Mouse (Mus musculus) midbrain, embryonic 15.5 days (tissue): ENCODE results near the gene Tbk1. TPM values are rescaled to one million over a fixed set of nuclear protein-coding genes. Genes with fewer than 3 reads are reported as not detected.
A peak's percentile ranks its signal among the peaks of the same experiment; 100 is the strongest.

Source experiments
- ATAC-seq: fragments of 200-750 bp; cut with Nextera tagmentation; replicated peaks from 2 replicates; pipeline ENCODE4 v1.8.0; 2017; ENCODE audit warnings: moderate TSS enrichment
- H3K27ac ChIP-seq: fragments of 300-500 bp; sonication (generic); 2 replicates; pipeline ENCODE4 v1.5.1; 2015; ENCODE audit warnings: mild to moderate bottlenecking, inconsistent platforms
- H3K27me3 ChIP-seq: fragments of 300-500 bp; sonication (generic); replicated peaks from 2 replicates; pipeline ENCODE4 v1.6.1; 2015; ENCODE audit warnings: inconsistent platforms
- H3K36me3 ChIP-seq: fragments of 300-500 bp; sonication (generic); replicated peaks from 2 replicates; pipeline ENCODE4 v1.6.1; 2015; ENCODE audit warnings: inconsistent platforms
- H3K4me1 ChIP-seq: fragments of 300-500 bp; sonication (generic); 2 replicates; pipeline ENCODE4 v1.6.1; 2015; ENCODE audit warnings: inconsistent platforms
- H3K4me2 ChIP-seq: fragments of 300-500 bp; sonication (generic); 2 replicates; pipeline ENCODE4 v1.6.1; 2015; ENCODE audit warnings: inconsistent platforms, mild to moderate bottlenecking, moderate library complexity
- H3K4me3 ChIP-seq: fragments of 300-500 bp; sonication (generic); 2 replicates; pipeline ENCODE4 v1.5.1; 2015; ENCODE audit warnings: mild to moderate bottlenecking, inconsistent platforms
- H3K9ac ChIP-seq: fragments of 300-500 bp; sonication (generic); 2 replicates; pipeline ENCODE4 v1.6.1; 2015; ENCODE audit warnings: mild to moderate bottlenecking, inconsistent platforms
- H3K9me3 ChIP-seq: fragments of 300-500 bp; sonication (generic); 2 replicates; pipeline ENCODE4 v1.6.1; 2016; ENCODE audit warnings: inconsistent platforms
- WGBS: fragments of 180-500 bp; shearing (Covaris S2); methylation state at CpG from one replicate; pipeline ENCODE4 v1.1.7; 2015; ENCODE audit warnings: mixed read lengths; 5-methylcytosine and 5-hydroxymethylcytosine counted together
- microRNA-seq: library from miRNA; unstranded; fragments of <30 nt; microRNA quantifications from one replicate; pipeline ENCODE4, GENCODE M21; 2016
- polyA plus RNA-seq: library from polyadenylated mRNA; unstranded; fragments of >200 nt; fragmentation: Nextera tagmentation; extraction: Ambion mirVana; gene quantifications from 2 replicates; pipeline ENCODE4 v1.2.1, GENCODE M21; 2015

The Tbk1 gene
- polyA plus RNA-seq, 1 experiment from 2014 or later: 33.7 TPM

DNA sequence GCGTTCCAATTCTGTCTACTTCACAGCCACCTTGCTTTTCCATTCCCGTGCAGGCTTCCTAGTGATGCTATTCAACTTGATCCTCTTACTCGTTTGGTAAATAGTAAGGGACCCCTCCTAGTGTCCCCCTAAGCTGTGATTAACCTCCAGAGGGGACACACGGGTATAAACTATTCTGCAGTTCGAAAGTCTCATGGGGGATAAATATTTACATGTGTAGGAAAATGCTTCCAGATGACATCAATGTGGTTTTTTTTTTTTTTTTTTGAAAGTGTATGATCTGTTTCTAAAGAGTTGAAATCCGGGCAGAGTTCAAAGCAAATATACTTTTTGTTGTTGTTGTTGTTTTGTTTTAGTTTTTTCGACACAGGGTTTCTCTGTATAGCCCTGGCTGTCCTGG, 80.7 kb downstream of the Tbk1 start:
- no peaks in the 10 kb centered on the region for H3K27me3 ChIP-seq
- no peak overlapping the region for H3K9ac ChIP-seq
- H3K4me1 ChIP-seq: peaks cover 18% of the 10 kb centered on the region; the same call in 1 of the 2 replicates
- no peaks in the 10 kb centered on the region for H3K36me3 ChIP-seq
- peak overlapping the region; percentile 60 for H3K4me2 ChIP-seq
- H3K4me3 ChIP-seq: peak overlapping the region; percentile 40
- ATAC-seq: 0 out of 2 replicates have a peak, but pooled peaks have one; percentile 2
- H3K9me3 ChIP-seq: no peaks in the 10 kb centered on the region
- peak overlapping the region; percentile 65 for H3K27ac ChIP-seq
- WGBS: 55% methylated on average over 7 of the region's 7 CpGs

GRCm38 (mm10) chr10:121504973-121505911, 81.3 kb downstream of the Tbk1 start:
- Histone ChIP-seq H3K27me3 (no peaks in the 10 kb centered on the region), H3K4me3 (peak overlapping the region; percentile 40), H3K27ac (peak overlapping the region; percentile 65), H3K9me3 (no peaks in the 10 kb centered on the region), H3K36me3 (no peaks in the 10 kb centered on the region), H3K4me1 (peaks cover 16% of the 10 kb centered on the region; the same call in 1 of the 2 replicates), H3K4me2 (peak overlapping the region; percentile 60), H3K9ac (peak overlapping the region; percentile 45)
- 20% methylated on average over 35 of the region's 35 CpGs for WGBS
- ATAC-seq: peak; percentile 92

DNA sequence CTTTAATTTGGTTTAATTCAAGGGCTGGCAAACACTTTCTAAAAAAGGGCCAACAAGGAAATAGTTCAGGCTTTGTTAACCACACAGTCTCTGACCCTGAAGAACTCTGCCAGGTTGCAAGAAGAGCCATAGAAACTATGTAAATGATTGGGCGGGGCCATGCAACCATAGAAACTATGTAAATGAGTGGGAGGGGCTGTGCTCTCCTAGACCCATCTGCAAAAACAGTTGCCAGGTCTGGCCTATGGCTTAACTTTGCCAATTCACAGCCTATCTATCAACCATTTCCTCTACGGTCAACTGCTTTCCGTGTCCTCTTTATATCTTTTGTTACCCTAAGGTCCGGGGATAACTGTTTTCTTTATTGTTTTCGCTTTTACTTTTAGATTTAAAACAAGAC, 85.4 kb downstream of the Tbk1 start:
- Histone ChIP-seq H3K9ac (no peak overlapping the region), H3K4me1 (peaks cover 12% of the 10 kb centered on the region; the same call in 1 of the 2 replicates), H3K27me3 (no peaks in the 10 kb centered on the region), H3K36me3 (no peaks in the 10 kb centered on the region), H3K4me3 (no peak overlapping the region), H3K4me2 (no peak overlapping the region), H3K9me3 (no peaks in the 10 kb centered on the region), H3K27ac (no peak overlapping the region)
- no peak for ATAC-seq
- WGBS: 63% methylated on average over 5 of the region's 5 CpGs

- Histone ChIP-seq H3K27ac (no peak overlapping the region), H3K4me1 (peaks cover 4% of the 10 kb centered on the region; the same call in 1 of the 2 replicates), H3K9me3 (no peaks in the 10 kb centered on the region), H3K27me3 (no peaks in the 10 kb centered on the region), H3K9ac (no peak overlapping the region), H3K36me3 (no peaks in the 10 kb centered on the region), H3K4me2 (no peak overlapping the region), H3K4me3 (no peak overlapping the region)
- WGBS: 81% methylated on average over 5 of the region's 5 CpGs
- no peak for ATAC-seq
These were observed 86.6 kb downstream of the Tbk1 start for GRCm38 (mm10) chr10:121500034-121500433.

GRCm38 (mm10) chr10:121499063-121499462, 87.5 kb downstream of the Tbk1 start:
- Histone ChIP-seq H3K27ac (no peak overlapping the region), H3K36me3 (no peaks in the 10 kb centered on the region), H3K9ac (no peak overlapping the region), H3K9me3 (no peaks in the 10 kb centered on the region), H3K27me3 (no peaks in the 10 kb centered on the region), H3K4me3 (no peak overlapping the region), H3K4me2 (no peak overlapping the region), H3K4me1 (no peaks in the 10 kb centered on the region)
- no peak for ATAC-seq
- WGBS: 66% methylated on average over 2 of the region's 2 CpGs

DNA sequence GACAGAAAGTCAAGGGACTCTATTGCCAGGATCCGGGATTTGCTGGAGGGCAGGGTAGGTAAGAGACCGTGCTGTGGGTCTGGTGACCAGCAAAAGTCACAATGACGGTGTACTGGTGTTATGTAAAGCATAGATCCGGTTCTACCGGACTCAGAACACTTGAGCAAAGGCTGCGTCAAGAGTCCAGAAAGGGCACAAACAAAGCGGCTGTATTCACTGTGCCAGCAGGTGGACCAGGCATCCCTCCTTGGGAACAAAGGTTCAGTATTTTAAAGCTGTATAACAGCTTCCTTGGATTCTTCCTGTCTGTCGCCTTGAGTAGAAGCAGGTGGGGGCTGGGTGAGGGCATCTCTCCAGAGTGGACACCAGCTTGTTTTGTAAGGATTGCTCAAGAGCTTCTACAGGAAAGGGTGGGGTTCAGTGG, 88.1 kb downstream of the Tbk1 start:
- Histone ChIP-seq H3K9me3 (no peaks in the 10 kb centered on the region), H3K4me2 (no peak overlapping the region), H3K36me3 (no peaks in the 10 kb centered on the region), H3K4me3 (no peak overlapping the region), H3K9ac (no peak overlapping the region), H3K27ac (0 out of 2 replicates have a peak overlapping the region, but pooled peaks have one; percentile 2), H3K27me3 (no peaks in the 10 kb centered on the region), H3K4me1 (no peaks in the 10 kb centered on the region)
- WGBS: 66% methylated on average over 8 of the region's 8 CpGs
- no peak for ATAC-seq

GRCm38 (mm10) chr10:121497968-121498367, 88.6 kb downstream of the Tbk1 start:
- Histone ChIP-seq H3K4me1 (no peaks in the 10 kb centered on the region), H3K4me3 (no peak overlapping the region), H3K4me2 (no peak overlapping the region), H3K27me3 (no peaks in the 10 kb centered on the region), H3K27ac (0 out of 2 replicates have a peak overlapping the region, but pooled peaks have one; percentile 2), H3K36me3 (no peaks in the 10 kb centered on the region), H3K9ac (no peak overlapping the region), H3K9me3 (no peaks in the 10 kb centered on the region)
- ATAC-seq: no peak
- 89% methylated on average over 7 of the region's 7 CpGs for WGBS

DNA sequence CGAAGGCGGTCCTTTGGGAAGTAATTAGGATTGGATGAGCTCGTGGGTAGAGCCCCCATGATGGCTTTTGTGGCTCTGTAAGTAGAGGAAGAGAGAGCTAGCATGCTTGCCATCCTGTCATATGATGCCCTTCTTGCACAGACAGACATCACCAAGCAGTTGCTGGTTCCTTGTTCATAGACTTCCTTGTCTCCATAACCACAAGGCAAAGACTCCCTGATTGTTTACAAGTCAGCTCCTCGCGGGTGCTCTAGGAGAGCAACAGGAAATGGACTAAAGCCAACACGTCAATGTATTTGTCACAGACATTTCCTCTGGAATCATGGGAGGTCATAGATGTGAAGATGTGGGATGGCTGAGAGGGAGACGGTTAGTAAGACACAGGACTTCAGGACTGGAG, 90.0 kb downstream of the Tbk1 start:
- H3K4me2 ChIP-seq: no peak overlapping the region
- no peak overlapping the region for H3K9ac ChIP-seq
- H3K4me3 ChIP-seq: no peak overlapping the region
- H3K27ac ChIP-seq: no peak overlapping the region
- no peaks in the 10 kb centered on the region for H3K4me1 ChIP-seq
- ATAC-seq: no peak
- WGBS: 77% methylated on average over 7 of the region's 7 CpGs
- H3K9me3 ChIP-seq: no peaks in the 10 kb centered on the region
- no peaks in the 10 kb centered on the region for H3K36me3 ChIP-seq
- H3K27me3 ChIP-seq: no peaks in the 10 kb centered on the region

Small RNA genes lying within 50 kb of the gene (microRNA-seq; reads per million reads assigned to microRNA genes)
- gene Gm24330: not detected

Other genes starting within 250 kb of the Tbk1 start
- 12.7 and 14.1 TPM in 2 replicates for gene Tbc1d30, start 235.5 kb downstream of the Tbk1 start, polyA plus RNA-seq
- 38.8 and 40.7 TPM in 2 replicates for gene Gns, start 221.7 kb downstream of the Tbk1 start, polyA plus RNA-seq
- 4.2 and 4.4 TPM in 2 replicates for gene Rassf3, start 110.4 kb downstream of the Tbk1 start, polyA plus RNA-seq
- 30.3 and 30.5 TPM in 2 replicates for gene Xpot, start 39.5 kb upstream of the Tbk1 start, polyA plus RNA-seq
- gene D930020B18Rik, start 54.8 kb upstream of the Tbk1 start, polyA plus RNA-seq: 0.26 and 0.35 TPM in 2 replicates
- 2.3 and 2.6 TPM in 2 replicates for gene BC048403, start 153.2 kb upstream of the Tbk1 start, polyA plus RNA-seq